Mouse (Mus musculus): Measurements from ENCODE around the gene 0610009B22Rik. TPM values are rescaled to one million over a fixed set of nuclear protein-coding genes. Genes with fewer than 3 reads are reported as not detected.
A peak's percentile ranks its signal among the peaks of the same experiment; 100 is the strongest.

The 0610009B22Rik gene
- polyA plus RNA-seq, 1 experiment from 2014 or later = 80.2 TPM

DNA sequence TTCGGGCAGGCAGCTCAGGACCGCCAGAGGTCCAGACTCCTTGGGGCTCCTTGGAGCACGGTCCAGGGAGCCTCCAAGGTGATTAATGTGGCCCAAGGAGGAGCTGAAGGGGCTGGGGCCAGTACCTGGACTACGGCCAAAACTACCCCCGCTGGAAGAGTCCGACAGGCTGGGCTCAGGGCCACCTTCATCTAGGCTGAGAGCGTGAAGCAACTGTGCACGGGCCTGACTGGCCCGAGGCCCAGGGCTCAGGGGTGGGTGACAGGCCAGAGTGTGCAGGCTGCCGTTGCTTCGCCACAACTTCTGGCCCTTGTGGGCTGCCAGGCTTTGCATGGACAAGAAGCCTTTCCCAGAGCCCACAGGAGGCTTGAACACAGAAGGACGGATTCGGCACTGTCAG lies 43.4 kb downstream of the 0610009B22Rik start:
- no peak for DNase-seq (ENCODE audit: low spot score)
- peak overlapping the region; percentile 31 for H3K27ac ChIP-seq
- H3K36me3 ChIP-seq = peaks cover 50% of the 10 kb centered on the region
- H3K4me3 ChIP-seq = no peak overlapping the region
- H3K4me1 ChIP-seq = peaks cover 71% of the 10 kb centered on the region
- 93% methylated on average over 13 of the region's 13 CpGs for WGBS
- H3K9me3 ChIP-seq (replicated peaks) = no peaks in the 10 kb centered on the region
- H3K27me3 ChIP-seq (ENCODE audit: low read depth, poor library complexity, severe bottlenecking) = no peaks in the 10 kb centered on the region

DNA sequence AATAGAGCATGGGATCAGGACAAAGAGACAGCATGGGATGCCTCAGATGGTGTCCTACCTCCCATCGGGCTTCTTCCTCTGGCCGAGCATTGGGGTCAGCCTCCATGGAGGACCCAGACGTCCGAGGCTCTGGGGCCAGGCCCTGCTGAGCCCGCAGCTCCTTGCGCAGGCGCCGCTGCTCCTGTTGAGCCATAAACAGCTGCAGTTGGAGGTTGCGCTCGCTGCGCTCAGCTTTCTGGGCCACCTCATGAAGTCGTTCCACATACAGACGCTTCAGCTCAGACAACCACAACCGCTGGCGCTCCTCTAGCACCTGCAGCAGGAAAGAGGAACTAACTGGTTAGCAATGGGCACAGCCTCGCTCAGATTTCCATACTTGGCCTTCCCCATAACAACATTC lies 44.5 kb downstream of the 0610009B22Rik start:
- no peak for DNase-seq (ENCODE audit: low spot score)
- Histone ChIP-seq H3K9me3 (replicated peaks) (no peaks in the 10 kb centered on the region), H3K4me1 (peaks cover 61% of the 10 kb centered on the region), H3K27me3 (ENCODE audit: low read depth, poor library complexity, severe bottlenecking) (no peaks in the 10 kb centered on the region), H3K4me3 (no peak overlapping the region), H3K27ac (peak overlapping the region; percentile 54), H3K36me3 (peaks cover 50% of the 10 kb centered on the region)
- WGBS = 67% methylated on average over 16 of the region's 16 CpGs

DNA sequence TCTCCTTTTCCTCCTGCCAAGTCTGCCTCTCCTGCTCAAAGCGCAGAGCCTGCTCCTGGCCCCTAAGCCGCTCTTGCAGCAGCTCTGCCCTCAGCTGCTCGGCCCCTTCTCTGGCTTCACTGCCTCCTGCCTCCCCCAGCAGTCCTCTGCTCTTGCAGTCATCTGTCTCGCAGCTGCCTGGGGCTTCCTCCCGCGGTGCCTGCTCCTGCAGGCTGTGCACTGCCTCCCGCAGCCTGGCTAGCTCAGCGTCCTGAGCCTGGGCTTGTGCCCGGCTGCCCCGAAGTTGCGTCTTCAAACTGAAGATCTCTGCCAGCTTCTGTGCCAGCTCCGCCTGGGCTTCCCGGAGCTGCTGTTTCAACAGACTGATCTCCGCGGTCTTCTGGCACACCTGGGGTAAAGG lies 44.9 kb downstream of the 0610009B22Rik start:
- DNase-seq (ENCODE audit: low spot score) = no peak
- WGBS = 54% methylated on average over 15 of the region's 15 CpGs
- peak overlapping the region; percentile 54 for H3K27ac ChIP-seq
- H3K4me1 ChIP-seq = peaks cover 56% of the 10 kb centered on the region
- H3K27me3 ChIP-seq (ENCODE audit: low read depth, poor library complexity, severe bottlenecking) = no peaks in the 10 kb centered on the region
- no peaks in the 10 kb centered on the region for H3K9me3 ChIP-seq (replicated peaks)
- no peak overlapping the region for H3K4me3 ChIP-seq
- H3K36me3 ChIP-seq = peaks cover 50% of the 10 kb centered on the region

DNA sequence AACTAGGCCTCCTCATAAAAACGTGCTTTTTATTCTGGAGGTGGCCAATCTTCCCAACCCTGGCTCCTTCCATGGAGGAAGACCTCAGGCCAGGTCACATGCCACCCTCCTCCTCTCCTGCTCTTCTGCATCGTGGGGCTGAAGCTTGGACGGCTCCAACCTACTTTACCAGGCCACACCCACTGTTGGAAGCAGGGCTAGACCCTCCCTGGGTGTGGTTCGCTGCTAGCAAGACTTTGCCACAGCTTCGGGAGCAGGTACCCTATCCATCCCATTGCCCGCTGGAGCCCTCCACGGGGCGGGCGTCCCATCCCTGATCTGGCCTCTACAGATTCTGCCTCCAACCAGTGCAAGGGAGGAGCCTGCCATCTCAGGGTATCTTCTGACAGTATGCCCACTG lies 45.5 kb downstream of the 0610009B22Rik start:
- WGBS = 76% methylated on average over 9 of the region's 9 CpGs
- Histone ChIP-seq H3K27me3 (ENCODE audit: low read depth, poor library complexity, severe bottlenecking) (no peaks in the 10 kb centered on the region), H3K4me3 (no peak overlapping the region), H3K9me3 (replicated peaks) (no peaks in the 10 kb centered on the region), H3K27ac (peak overlapping the region; percentile 54; the same call in 1 of the 2 replicates), H3K36me3 (peaks cover 50% of the 10 kb centered on the region), H3K4me1 (peaks cover 55% of the 10 kb centered on the region)
- no peak for DNase-seq (ENCODE audit: low spot score)

DNA sequence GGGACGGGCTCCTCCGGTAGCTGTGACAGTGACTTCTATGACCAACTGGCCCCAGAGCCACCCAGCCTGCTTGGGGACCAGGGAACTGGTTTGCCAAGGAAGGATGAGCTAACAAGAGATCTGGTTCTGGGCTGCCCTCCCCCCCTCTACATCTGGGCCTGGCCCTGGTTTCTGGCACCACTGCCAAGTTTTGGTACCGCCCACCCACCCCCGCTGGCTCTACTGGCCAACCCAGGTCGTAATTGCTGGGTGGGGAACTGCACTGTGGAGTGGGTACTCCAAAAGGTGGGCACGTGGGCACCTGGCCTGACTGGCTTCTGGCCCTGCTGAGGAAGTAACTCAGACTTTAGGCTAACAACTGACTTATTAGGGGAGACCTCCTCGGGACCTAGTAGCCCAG lies 47.9 kb downstream of the 0610009B22Rik start:
- 85% methylated on average over 7 of the region's 7 CpGs for WGBS
- Histone ChIP-seq H3K4me3 (no peak overlapping the region), H3K9me3 (replicated peaks) (no peaks in the 10 kb centered on the region), H3K36me3 (peaks cover 45% of the 10 kb centered on the region), H3K27ac (no peak overlapping the region), H3K27me3 (ENCODE audit: low read depth, poor library complexity, severe bottlenecking) (no peaks in the 10 kb centered on the region), H3K4me1 (peaks cover 52% of the 10 kb centered on the region)
- DNase-seq (ENCODE audit: low spot score) = no peak

DNA sequence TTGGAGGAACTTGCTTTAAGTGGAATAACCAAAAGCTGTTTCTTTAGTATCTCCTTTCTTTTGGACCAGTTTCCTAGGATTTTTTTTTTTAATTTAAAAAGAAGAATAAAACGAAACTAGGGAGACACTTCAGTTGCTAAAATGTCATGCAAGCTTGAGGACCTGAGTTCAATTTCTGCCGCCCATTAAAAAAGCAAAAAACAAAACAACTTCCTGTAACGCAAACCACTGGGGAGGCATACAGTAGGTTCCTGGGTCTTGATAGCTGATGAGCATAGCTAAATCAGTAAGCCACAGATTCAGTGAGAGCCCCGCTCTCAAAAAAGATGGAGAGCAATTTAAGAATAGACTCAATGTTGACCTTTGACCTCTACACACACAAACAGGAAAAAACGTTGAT lies 50.2 kb downstream of the 0610009B22Rik start:
- Histone ChIP-seq H3K36me3 (peaks cover 24% of the 10 kb centered on the region), H3K27me3 (ENCODE audit: low read depth, poor library complexity, severe bottlenecking) (no peaks in the 10 kb centered on the region), H3K4me1 (peaks cover 50% of the 10 kb centered on the region), H3K27ac (peak overlapping the region; percentile 86), H3K9me3 (replicated peaks) (no peaks in the 10 kb centered on the region), H3K4me3 (peak overlapping the region; percentile 40; the same call in 1 of the 2 replicates)
- 75% methylated on average over 5 of the region's 5 CpGs for WGBS
- DNase-seq (ENCODE audit: low spot score) = no peak

DNA sequence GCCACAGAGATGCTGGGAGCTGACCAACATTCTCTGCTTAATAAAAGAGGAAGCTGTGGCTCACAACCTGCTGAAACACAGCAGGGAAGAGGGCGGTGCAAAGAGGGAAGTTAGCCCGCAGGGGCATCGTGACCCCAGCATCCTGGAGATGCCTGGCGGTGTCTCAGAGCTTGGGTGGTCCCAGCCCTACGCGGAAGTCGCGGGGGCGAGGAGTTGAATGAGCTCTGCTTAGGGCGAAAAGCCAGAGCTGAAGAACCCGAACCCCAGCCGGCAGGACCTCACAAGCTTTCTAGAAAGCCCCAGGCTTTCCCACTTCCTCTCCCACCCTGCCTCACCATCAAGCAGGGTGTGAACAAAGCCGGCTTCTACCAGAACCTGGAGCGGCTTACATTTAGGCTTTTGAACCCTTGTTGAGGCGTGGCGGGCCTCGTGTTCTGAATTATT lies 50.7 kb downstream of the 0610009B22Rik start:
- H3K9me3 ChIP-seq (replicated peaks) = no peaks in the 10 kb centered on the region
- peak; percentile 83 for DNase-seq (ENCODE audit: low spot score)
- peak overlapping the region; percentile 40 for H3K4me3 ChIP-seq
- no peaks in the 10 kb centered on the region for H3K27me3 ChIP-seq (ENCODE audit: low read depth, poor library complexity, severe bottlenecking)
- H3K4me1 ChIP-seq = peaks cover 45% of the 10 kb centered on the region
- peak overlapping the region; percentile 86 for H3K27ac ChIP-seq
- WGBS = 3% methylated on average over 17 of the region's 17 CpGs
- peaks cover 19% of the 10 kb centered on the region for H3K36me3 ChIP-seq

DNA sequence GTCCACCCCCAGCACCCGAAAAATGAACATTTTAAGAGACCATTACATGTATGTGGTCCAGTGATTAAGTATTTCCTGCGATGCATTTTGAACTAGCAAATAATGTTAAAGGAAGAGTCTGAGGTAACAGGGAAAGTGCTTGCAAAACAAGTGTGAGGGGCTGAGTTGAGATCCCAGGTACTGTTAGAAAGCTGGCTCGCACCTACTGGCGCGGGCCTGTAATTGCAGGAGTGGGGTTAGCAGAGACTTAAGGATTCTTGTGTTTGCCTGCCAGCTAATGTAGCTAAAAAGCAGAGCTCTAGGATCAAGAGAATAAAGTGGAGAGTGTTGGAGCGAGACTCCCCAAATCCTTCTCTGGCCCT lies 52.4 kb downstream of the 0610009B22Rik start:
- 8% methylated on average over 6 of the region's 6 CpGs for WGBS
- peaks cover 44% of the 10 kb centered on the region for H3K4me1 ChIP-seq
- DNase-seq (ENCODE audit: low spot score) = peak; percentile 74
- no peaks in the 10 kb centered on the region for H3K27me3 ChIP-seq (ENCODE audit: low read depth, poor library complexity, severe bottlenecking)
- peak overlapping the region; percentile 79 for H3K4me3 ChIP-seq
- peak overlapping the region; percentile 88 for H3K27ac ChIP-seq
- 0 out of 2 replicates have a peak, but pooled peaks cover 2% of the 10 kb centered on the region for H3K36me3 ChIP-seq
- no peaks in the 10 kb centered on the region for H3K9me3 ChIP-seq (replicated peaks)

DNA sequence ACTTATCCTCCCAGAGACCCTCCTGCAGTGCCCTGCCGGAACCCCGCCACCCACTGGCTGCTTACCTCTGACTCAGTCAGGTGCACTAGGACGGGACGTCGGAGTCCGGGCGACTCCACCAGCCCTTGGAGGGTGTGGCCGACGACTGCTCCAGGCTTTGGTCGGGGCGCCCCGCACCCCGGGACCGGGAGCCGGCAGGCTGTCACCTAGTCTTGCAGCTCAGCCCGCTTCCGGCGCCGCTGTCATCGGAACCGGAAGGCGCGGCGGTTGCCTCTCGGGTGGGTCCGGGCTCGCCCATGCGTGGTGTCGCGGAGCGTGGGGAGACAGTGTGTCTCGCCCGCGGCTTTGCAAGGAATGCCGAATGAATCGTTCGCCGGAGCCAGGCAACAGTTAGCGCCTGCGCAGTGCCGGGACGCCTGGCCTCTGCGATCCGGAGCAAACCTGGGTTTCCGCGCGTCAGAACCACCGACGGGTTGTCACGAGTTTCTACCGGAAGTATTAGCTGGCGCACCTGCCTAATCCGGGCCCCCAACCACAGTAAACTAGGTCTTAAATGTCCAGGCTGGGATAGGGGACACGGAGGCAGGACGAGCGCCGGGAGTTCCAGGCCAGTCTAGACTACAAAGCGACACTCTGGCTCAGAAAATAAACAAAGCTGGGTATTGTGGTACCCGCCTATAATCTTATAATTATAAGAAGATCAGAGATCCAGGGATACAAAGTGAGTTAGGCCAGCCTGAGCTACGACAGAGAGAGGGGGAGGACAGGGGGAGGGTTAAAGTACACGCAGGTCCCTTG lies 53.0 kb downstream of the 0610009B22Rik start, which contains the start of gene Rmnd5b:
Rmnd5b (minus strand) TSS at position 372 of the 798 bp plus-strand sequence.
- Histone ChIP-seq H3K4me1 (peaks cover 44% of the 10 kb centered on the region), H3K9me3 (replicated peaks) (no peaks in the 10 kb centered on the region), H3K27ac (peak within 1 kb of the TSS; percentile 88), H3K36me3 (0 out of 2 replicates have a peak, but pooled peaks cover 2% of the 10 kb centered on the region), H3K27me3 (ENCODE audit: low read depth, poor library complexity, severe bottlenecking) (no peaks in the 10 kb centered on the region), H3K4me3 (peak within 1 kb of the TSS; percentile 79)
- DNase-seq (ENCODE audit: low spot score) = peak; percentile 89
- under 1% methylated on average over 61 of the region's 61 CpGs for WGBS

Other genes with a start within 250 kb of the 0610009B22Rik start
- 15.6 and 16.1 TPM in 2 replicates for gene Phykpl, start 104.1 kb downstream of the 0610009B22Rik start, polyA plus RNA-seq (2016; fragmentation: Nextera tagmentation; extraction: Ambion mirVana)
- gene Hnrnpab, start 82.0 kb downstream of the 0610009B22Rik start, polyA plus RNA-seq (2016; fragmentation: Nextera tagmentation; extraction: Ambion mirVana) = 723 and 764 TPM in 2 replicates
- 230 and 312 TPM in 2 replicates for gene Nhp2, start 69.1 kb downstream of the 0610009B22Rik start, polyA plus RNA-seq (2016; fragmentation: Nextera tagmentation; extraction: Ambion mirVana)
- 37.1 and 42.1 TPM in 2 replicates for gene Rmnd5b, start 53.0 kb downstream of the 0610009B22Rik start, polyA plus RNA-seq (2016; fragmentation: Nextera tagmentation; extraction: Ambion mirVana)
- 27.9 and 34.3 TPM in 2 replicates for gene N4bp3, start 38.0 kb downstream of the 0610009B22Rik start, polyA plus RNA-seq (2016; fragmentation: Nextera tagmentation; extraction: Ambion mirVana)
- gene D930048N14Rik, start 37.9 kb downstream of the 0610009B22Rik start, polyA plus RNA-seq (2016; fragmentation: Nextera tagmentation; extraction: Ambion mirVana) = 3.2 and 4.1 TPM in 2 replicates
- 10.4 and 13.4 TPM in 2 replicates for gene Sec24a, start 74.8 kb upstream of the 0610009B22Rik start, polyA plus RNA-seq (2016; fragmentation: Nextera tagmentation; extraction: Ambion mirVana)
- 96.8 and 106 TPM in 2 replicates for gene Sar1b, start 74.8 kb upstream of the 0610009B22Rik start, polyA plus RNA-seq (2016; fragmentation: Nextera tagmentation; extraction: Ambion mirVana)
- 0.69 and 0.78 TPM in 2 replicates for gene Jade2, start 168.8 kb upstream of the 0610009B22Rik start, polyA plus RNA-seq (2016; fragmentation: Nextera tagmentation; extraction: Ambion mirVana)

Measured in limb, embryonic 10.5 days (tissue).